Mouse (Mus musculus) heart, embryonic 16.5 days (tissue): ENCODE data around the gene Poglut1. TPM values are rescaled to one million over a fixed set of nuclear protein-coding genes. Genes with fewer than 3 reads are reported as not detected.

Source experiments
- ATAC-seq: fragments of 200-750 bp; cut with Nextera tagmentation; replicated peaks from 2 replicates; pipeline ENCODE4 v1.8.0; 2017; ENCODE audit warnings: moderate number of reproducible peaks; ENCODE audit not compliant: insufficient read depth, low FRiP score; ENCODE audit errors: extremely low read depth
- H3K27ac ChIP-seq: fragments of 300-500 bp; sonication (generic); 2 replicates; pipeline ENCODE4 v1.5.1; 2014; ENCODE audit warnings: mild to moderate bottlenecking, low read length, control low read depth, moderate library complexity
- H3K27me3 ChIP-seq: fragments of 300-500 bp; sonication (generic); 2 replicates; pipeline ENCODE4 v1.6.1; 2014; ENCODE audit warnings: low read length, mixed read lengths; ENCODE audit not compliant: control insufficient read depth, insufficient read depth
- H3K36me3 ChIP-seq: fragments of 300-500 bp; sonication (generic); 2 replicates; pipeline ENCODE4 v1.6.1; 2014; ENCODE audit not compliant: control insufficient read depth, insufficient read depth
- H3K4me1 ChIP-seq: fragments of 300-500 bp; sonication (generic); 2 replicates; pipeline ENCODE4 v1.6.1; 2014; ENCODE audit warnings: low read length, mixed read lengths; ENCODE audit not compliant: control insufficient read depth, insufficient read depth
- H3K4me2 ChIP-seq: fragments of 300-500 bp; sonication (generic); 2 replicates; pipeline ENCODE4 v1.6.1; 2014; ENCODE audit warnings: low read depth, mild to moderate bottlenecking, control low read depth, low read length
- H3K4me3 ChIP-seq: fragments of 300-500 bp; sonication (generic); 2 replicates; pipeline ENCODE4 v1.5.1; 2014; ENCODE audit warnings: mild to moderate bottlenecking, control low read depth, low read length
- H3K9ac ChIP-seq: fragments of 300-500 bp; sonication (generic); 2 replicates; pipeline ENCODE4 v1.6.1; 2014; ENCODE audit warnings: low read length, control low read depth
- H3K9me3 ChIP-seq: fragments of 300-500 bp; sonication (generic); replicated peaks from 2 replicates; pipeline ENCODE4 v1.6.1; 2016; ENCODE audit warnings: low read length; ENCODE audit not compliant: control insufficient read depth
- WGBS: fragments of 180-500 bp; shearing (Covaris S2); extraction: QIAGEN DNeasy Blood & Tissue Kit; methylation state at CpG from one replicate; pipeline ENCODE4 v1.1.7; 2014; 5-methylcytosine and 5-hydroxymethylcytosine counted together
- polyA plus RNA-seq: library from polyadenylated mRNA; unstranded; fragments of >200 nt; fragmentation: Nextera tagmentation; extraction: Ambion mirVana; gene quantifications from 2 replicates; pipeline ENCODE4 v1.2.1, GENCODE M21; 2015

The Poglut1 gene
- polyA plus RNA-seq, 1 experiment from 2014 or later: 28.9 TPM

DNA sequence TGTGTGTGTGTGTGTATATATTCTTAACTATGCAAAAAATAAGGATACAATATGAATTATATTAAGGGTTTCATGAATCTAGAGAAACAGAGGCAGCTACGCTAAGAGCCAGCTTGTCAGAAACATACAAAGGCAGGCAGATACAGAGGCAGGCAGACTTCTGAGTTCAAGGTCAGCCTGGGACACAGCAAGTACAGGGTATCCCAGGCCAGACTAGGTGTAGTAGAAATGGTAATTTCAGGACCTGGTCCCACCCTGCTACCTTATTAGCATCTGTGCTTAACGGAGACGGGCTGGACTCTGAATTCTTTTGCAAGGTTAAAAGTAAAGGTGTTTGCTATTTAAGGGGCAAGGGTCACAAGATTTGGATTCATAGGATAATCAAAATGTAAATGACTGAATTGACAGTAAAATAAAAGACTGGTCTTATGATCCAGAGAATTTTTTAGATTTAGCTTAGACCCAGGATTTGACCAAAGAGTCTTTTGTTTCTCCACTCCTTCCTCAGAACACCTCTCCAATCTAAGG is 8.2 kb upstream of the Poglut1 start, which contains the start of gene Tmem39a:
TSS of gene Tmem39a (plus strand) at position 478 of the 528 bp plus-strand sequence.
- Histone ChIP-seq H3K27ac (no peak within 1 kb of the TSS), H3K9ac (no peak within 1 kb of the TSS), H3K4me2 (no peak within 1 kb of the TSS), H3K9me3 (no peaks in the 10 kb centered on the region), H3K27me3 (peaks cover 2% of the 10 kb centered on the region; the same call in 1 of the 2 replicates), H3K4me1 (peaks cover 4% of the 10 kb centered on the region; the same call in 1 of the 2 replicates), H3K36me3 (no peaks in the 10 kb centered on the region), H3K4me3 (no peak within 1 kb of the TSS)
- 71% methylated on average over 3 of the region's 3 CpGs for WGBS
- no peak for ATAC-seq

GRCm38 (mm10) chr16:38555988-38556387 is 5.9 kb upstream of the Poglut1 start:
- Histone ChIP-seq H3K36me3 (no peaks in the 10 kb centered on the region), H3K9ac (no peak overlapping the region), H3K4me3 (no peak overlapping the region), H3K27me3 (peaks cover 2% of the 10 kb centered on the region; the same call in 1 of the 2 replicates), H3K9me3 (no peaks in the 10 kb centered on the region), H3K4me1 (no peaks in the 10 kb centered on the region), H3K4me2 (no peak overlapping the region), H3K27ac (no peak overlapping the region)
- 77% methylated on average over 3 of the region's 3 CpGs for WGBS
- no peak for ATAC-seq

DNA sequence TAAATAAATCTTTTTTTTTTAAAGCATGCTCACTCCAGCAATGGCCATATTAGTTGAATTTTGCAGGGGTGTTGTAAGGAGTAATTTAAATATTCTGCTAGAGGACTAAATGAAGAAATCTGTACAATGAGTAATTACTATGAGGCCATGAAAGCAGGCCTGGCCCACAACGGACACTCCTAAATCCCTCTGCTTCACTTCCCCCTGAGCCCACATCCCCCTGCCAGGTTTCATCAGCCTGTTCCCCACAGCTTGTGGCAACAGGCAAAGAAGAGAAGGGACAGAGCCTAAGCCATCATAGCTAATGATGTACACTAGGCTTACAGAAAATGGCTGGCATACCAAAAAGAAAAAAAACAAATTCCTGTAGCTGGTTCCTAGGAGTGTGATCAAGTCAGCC is 2.1 kb downstream of the Poglut1 start:
- H3K4me2 ChIP-seq: no peak overlapping the region
- 97% methylated on average over 1 of the region's 1 CpGs for WGBS
- H3K36me3 ChIP-seq: peaks cover 10% of the 10 kb centered on the region; the same call in 1 of the 2 replicates
- no peak overlapping the region for H3K4me3 ChIP-seq
- ATAC-seq: no peak
- no peaks in the 10 kb centered on the region for H3K4me1 ChIP-seq
- H3K27ac ChIP-seq: no peak overlapping the region
- H3K9ac ChIP-seq: no peak overlapping the region
- no peaks in the 10 kb centered on the region for H3K9me3 ChIP-seq
- no peaks in the 10 kb centered on the region for H3K27me3 ChIP-seq

- Histone ChIP-seq H3K27me3 (no peaks in the 10 kb centered on the region), H3K4me1 (peaks cover 2% of the 10 kb centered on the region; the same call in 1 of the 2 replicates), H3K9me3 (no peaks in the 10 kb centered on the region), H3K9ac (no peak overlapping the region), H3K4me3 (no peak overlapping the region), H3K27ac (no peak overlapping the region), H3K36me3 (peaks cover 11% of the 10 kb centered on the region), H3K4me2 (no peak overlapping the region)
- ATAC-seq: no peak
- WGBS: 88% methylated on average over 13 of the region's 13 CpGs
Measured at GRCm38 (mm10) chr16:38538716-38539380, 11.2 kb downstream of the Poglut1 start.

DNA sequence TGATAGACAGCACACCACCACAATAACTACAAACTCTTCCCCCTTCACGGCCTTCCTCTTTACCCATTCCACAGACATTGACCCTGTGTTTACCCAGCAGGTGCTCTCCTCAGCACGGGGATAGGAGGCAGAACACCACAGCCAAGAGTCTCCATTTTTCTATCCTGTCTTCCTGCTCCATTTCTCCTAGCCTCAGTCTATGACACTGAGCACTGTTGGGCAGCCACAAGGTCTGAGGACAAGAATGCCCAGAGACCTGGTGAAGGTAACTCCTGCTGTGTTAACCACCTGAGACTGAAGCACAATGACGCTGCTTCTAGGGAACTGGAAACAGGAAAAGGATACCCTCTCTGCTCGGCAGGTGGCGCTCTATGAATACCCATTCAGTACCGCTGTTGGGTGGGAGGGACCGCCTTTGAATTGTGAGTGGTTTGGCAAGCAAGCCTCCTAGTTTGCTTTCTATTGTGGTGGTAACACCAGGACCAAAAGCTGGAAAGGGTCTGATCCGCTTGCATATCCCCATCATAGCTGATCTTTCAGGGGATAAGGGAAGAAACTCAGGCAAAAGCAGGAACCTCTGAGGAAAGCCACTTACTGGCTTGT is 13.4 kb downstream of the Poglut1 start:
- Histone ChIP-seq H3K27me3 (no peaks in the 10 kb centered on the region), H3K27ac (no peak overlapping the region), H3K4me3 (no peak overlapping the region), H3K36me3 (peaks cover 4% of the 10 kb centered on the region; the same call in 1 of the 2 replicates), H3K9me3 (no peaks in the 10 kb centered on the region), H3K9ac (no peak overlapping the region), H3K4me2 (no peak overlapping the region), H3K4me1 (peaks cover 2% of the 10 kb centered on the region; the same call in 1 of the 2 replicates)
- ATAC-seq: no peak; the same call in 1 of the 2 replicates
- WGBS: 40% methylated on average over 8 of the region's 8 CpGs

DNA sequence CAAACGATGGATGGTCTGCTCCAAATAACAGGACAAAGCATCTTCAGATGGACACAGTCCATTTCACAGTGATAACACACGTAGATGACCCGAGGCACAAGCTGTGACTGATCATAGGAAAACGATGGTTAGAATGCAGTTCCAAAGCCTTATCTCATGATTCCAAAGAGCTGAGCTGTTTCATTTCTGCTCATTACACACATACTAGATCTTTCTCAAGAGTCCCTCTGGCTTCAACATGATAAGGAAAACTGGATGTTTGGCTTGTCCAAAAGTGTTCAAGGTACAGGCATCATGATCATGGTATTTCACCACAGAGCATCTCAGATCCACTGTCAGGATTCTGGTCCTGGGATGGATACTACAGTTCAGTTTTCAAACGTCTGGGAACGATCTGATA is 23.8 kb downstream of the Poglut1 start:
- WGBS: 65% methylated on average over 6 of the region's 6 CpGs
- Histone ChIP-seq H3K27me3 (no peaks in the 10 kb centered on the region), H3K9me3 (no peaks in the 10 kb centered on the region), H3K4me1 (peaks cover 9% of the 10 kb centered on the region), H3K4me2 (no peak overlapping the region), H3K27ac (no peak overlapping the region), H3K4me3 (no peak overlapping the region), H3K36me3 (peaks cover 28% of the 10 kb centered on the region), H3K9ac (no peak overlapping the region)
- ATAC-seq: no peak

DNA sequence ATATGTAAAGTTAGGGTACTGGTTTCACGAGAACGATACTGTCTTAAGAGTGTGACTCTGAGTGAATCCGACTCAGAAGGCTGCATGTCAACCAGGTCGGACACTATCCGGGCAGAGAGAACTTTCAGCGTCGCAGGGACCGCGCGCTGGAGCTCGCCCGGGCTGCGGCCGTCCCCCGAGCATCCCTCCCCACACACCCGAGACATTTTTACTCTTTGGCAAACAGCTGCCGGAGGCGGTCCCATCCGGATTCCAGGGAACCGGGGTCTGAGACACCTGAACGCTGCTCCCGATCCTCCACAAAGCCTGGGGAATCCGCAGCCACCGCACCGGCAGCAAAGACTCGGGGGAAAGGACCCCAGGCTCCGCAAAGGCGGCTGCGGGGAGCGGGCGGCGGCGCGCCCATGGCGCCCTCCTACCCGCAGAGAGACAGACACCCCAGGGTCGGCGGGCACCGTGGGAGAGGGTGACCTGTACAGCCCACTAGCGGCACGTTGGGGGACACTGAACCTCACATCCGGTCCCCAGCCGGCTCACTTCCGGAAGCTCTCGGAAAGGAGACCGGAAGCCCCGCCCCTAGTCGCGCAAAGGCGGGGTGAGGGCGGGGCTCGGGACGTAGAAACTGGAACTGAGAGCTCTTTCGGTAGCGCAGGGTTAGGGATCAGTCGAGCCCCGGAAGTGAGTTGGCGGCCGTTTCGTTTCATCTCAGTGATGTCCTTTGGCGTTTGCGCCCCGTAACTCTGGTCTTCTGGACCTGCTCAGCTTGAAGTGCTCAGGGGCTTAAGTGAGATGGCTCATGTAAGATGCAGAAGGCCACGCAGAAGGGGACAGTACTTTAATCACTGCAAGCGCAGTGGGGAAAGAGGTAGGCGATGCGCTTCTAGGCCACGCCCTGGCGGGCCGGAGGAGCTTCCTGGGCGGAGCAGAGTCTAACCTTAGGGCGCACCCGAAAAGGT is 27.7 kb downstream of the Poglut1 start, which contains the start of gene Timmdc1:
TSS of gene Timmdc1 (minus strand) at position 535 of the 956 bp plus-strand sequence.
- peaks cover 19% of the 10 kb centered on the region for H3K36me3 ChIP-seq
- H3K9ac ChIP-seq: peak within 1 kb of the TSS; percentile 93
- peak within 1 kb of the TSS; percentile 97 for H3K4me3 ChIP-seq
- H3K4me1 ChIP-seq: peaks cover 10% of the 10 kb centered on the region
- H3K27me3 ChIP-seq: no peaks in the 10 kb centered on the region
- no peaks in the 10 kb centered on the region for H3K9me3 ChIP-seq
- H3K27ac ChIP-seq: peak within 1 kb of the TSS; percentile 98
- ATAC-seq: peak; percentile 99
- H3K4me2 ChIP-seq: peak within 1 kb of the TSS; percentile 74
- under 1% methylated on average over 73 of the region's 73 CpGs for WGBS

- H3K27me3 ChIP-seq: no peaks in the 10 kb centered on the region
- no peaks in the 10 kb centered on the region for H3K9me3 ChIP-seq
- no peak for ATAC-seq
- H3K9ac ChIP-seq: peak overlapping the region; percentile 93
- no peak overlapping the region for H3K27ac ChIP-seq
- H3K36me3 ChIP-seq: peaks cover 22% of the 10 kb centered on the region
- WGBS: 24% methylated on average over 8 of the region's 8 CpGs
- H3K4me2 ChIP-seq: peak overlapping the region; percentile 74
- peaks cover 10% of the 10 kb centered on the region for H3K4me1 ChIP-seq
- H3K4me3 ChIP-seq: peak overlapping the region; percentile 97
Measured at GRCm38 (mm10) chr16:38521211-38521987, 28.7 kb downstream of the Poglut1 start.
